Mouse (Mus musculus) cortical plate, adult 2 months (tissue): ENCODE measurements around the gene Tcf3.

ENCODE experiments used
- CTCF ChIP-seq: fragments of 200-500 bp; IDR thresholded peaks from 2 replicates; pipeline ENCODE4 v1.5.1; 2011; ENCODE audit warnings: mild to moderate bottlenecking, control low read depth, low read length; ENCODE audit not compliant: insufficient read depth; ENCODE audit errors: extremely low read depth
- POLR2A ChIP-seq: fragments of 200-500 bp; IDR thresholded peaks from 2 replicates; pipeline ENCODE4 v1.6.1; 2011; ENCODE audit warnings: mild to moderate bottlenecking, low read length, control low read depth; ENCODE audit not compliant: insufficient read depth; ENCODE audit errors: extremely low read depth

DNA sequence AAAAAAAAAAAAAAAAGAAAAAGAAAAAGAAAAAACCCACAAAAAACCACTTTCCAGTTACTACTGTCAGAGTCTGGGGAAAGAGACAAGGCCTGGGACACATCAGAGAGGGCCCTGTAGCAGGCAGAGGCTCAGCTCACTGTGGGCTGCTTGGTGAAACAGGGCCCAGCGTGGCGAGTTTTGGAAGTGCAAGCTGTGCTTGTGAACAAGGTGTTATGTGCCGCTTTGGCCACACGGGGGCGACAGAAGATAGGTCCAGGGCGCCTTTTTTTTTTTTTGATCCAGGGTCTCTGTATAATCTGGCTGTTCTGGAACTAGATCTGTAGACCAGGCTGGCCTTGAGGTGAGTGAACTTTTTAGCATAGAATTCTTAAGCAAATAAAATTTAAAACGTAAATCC, 57.3 kb downstream of the Tcf3 start:
- TF ChIP-seq POLR2A (no peak), CTCF (peak; percentile 87)
